Mouse (Mus musculus): ENCODE measurements around the gene Tmem199.

DNA sequence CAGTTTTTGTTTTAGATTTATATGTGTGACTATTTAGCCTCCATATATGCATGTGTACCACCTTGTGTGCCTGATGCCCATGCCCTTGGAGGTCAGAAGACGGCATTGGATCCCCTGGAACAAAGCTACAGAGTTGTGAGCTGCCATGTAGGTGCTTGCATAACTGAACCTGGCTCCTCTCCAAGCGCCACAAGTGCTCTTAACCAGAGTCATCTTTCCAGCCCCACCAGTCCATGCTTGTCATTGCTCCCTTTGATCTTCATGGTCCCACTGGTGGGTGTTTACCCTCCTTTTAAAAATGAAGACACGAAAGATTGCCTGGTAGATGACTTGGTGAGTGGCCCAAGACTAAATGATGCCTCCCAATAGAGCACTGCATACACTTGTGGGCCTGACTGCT is 28.4 kb upstream of the Tmem199 start:
- no peak for TF ChIP-seq CTCF (IDR thresholded peaks at IDR 0.05; ENCODE audit: insufficient read depth, low read length)
- TF ChIP-seq POLR2A (IDR thresholded peaks at IDR 0.05; ENCODE audit: borderline replicate concordance, extremely low read depth, low read depth, low read length) = no peak

Data from lung, adult 2 months (tissue).